Mouse (Mus musculus): ENCODE data around the gene H2-Q10.
"Not testable (repeated sequence)": the region's sequence is repeated elsewhere in the genome, so short reads cannot be mapped to it uniquely, and the experiment has no call there.

- not testable (repeated sequence) for TF ChIP-seq CTCF (conservative IDR thresholded peaks at IDR 0.05; ENCODE audit: low read length); NANOG (IDR thresholded peaks at IDR 0.05; ENCODE audit: borderline replicate concordance, low read length); POU5F1 (IDR thresholded peaks at IDR 0.05; ENCODE audit: borderline replicate concordance, low read length)
These were observed 45.1 kb upstream of the H2-Q10 start, which contains the start of gene H2-Q6 for GRCm38 (mm10) chr17:35424624-35425416.
